Mouse (Mus musculus) embryonic fibroblast, embryonic 13.5 days (primary cell): ENCODE measurements around the gene Frem2. TPM values are rescaled to one million over a fixed set of nuclear protein-coding genes. Genes with fewer than 3 reads are reported as not detected.

Experiments used
- H3K27ac ChIP-seq: 2 replicates; pipeline ENCODE4 v1.5.1; 2012; ENCODE audit warnings: low read length, control low read depth, inconsistent platforms; ENCODE audit not compliant: insufficient read depth
- H3K4me1 ChIP-seq: 2 replicates; pipeline ENCODE4 v1.6.1; 2011; ENCODE audit warnings: low read length; ENCODE audit not compliant: control insufficient read depth, insufficient read depth
- H3K4me3 ChIP-seq: 2 replicates; pipeline ENCODE4 v1.5.1; 2011; ENCODE audit warnings: mild to moderate bottlenecking, control low read depth, low read length; ENCODE audit not compliant: insufficient read depth
- CTCF ChIP-seq: IDR thresholded peaks from 2 replicates; pipeline ENCODE4 v1.5.1; 2011; ENCODE audit warnings: mild to moderate bottlenecking, control low read depth, low read length, moderate library complexity, borderline replicate concordance; ENCODE audit not compliant: insufficient read depth
- POLR2A ChIP-seq: IDR thresholded peaks from 2 replicates; pipeline ENCODE4 v1.6.1; 2011; ENCODE audit warnings: low read depth, mild to moderate bottlenecking, control low read depth, low read length, moderate library complexity
- polyA plus RNA-seq: library from polyadenylated mRNA; stranded (reverse); fragments of >200 nt; gene quantifications from 2 replicates; pipeline ENCODE4 v1.2.4, GENCODE M21; 2011; ENCODE audit warnings: low read depth; ENCODE audit not compliant: missing spikeins, insufficient read length

The Frem2 gene
- polyA plus RNA-seq, 1 experiment = 0.23 TPM

DNA sequence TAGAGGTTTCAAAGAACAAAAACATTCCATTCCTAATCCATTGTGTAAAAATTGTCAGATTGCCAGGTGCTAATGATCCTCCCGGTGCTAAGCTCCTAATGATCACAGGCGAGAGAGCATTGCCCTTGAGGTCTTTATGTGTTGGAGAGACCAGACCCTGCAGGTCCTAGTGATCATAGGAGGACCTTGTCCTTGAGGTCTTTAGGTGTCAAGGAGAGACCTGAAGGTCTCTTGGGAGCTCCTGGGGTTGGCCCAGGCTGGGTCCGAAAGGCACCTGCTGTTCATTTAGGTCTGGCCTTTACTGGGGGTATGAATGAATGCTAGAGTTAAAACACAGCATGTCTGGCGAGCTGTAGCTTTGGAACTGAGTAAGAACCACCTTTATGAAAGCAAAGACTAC lies 183.0 kb downstream of the Frem2 start:
- H3K27ac ChIP-seq = no peak overlapping the region
- H3K4me3 ChIP-seq = no peak overlapping the region
- no peaks in the 10 kb centered on the region for H3K4me1 ChIP-seq
- TF ChIP-seq CTCF = no peak
- TF ChIP-seq POLR2A = no peak

DNA sequence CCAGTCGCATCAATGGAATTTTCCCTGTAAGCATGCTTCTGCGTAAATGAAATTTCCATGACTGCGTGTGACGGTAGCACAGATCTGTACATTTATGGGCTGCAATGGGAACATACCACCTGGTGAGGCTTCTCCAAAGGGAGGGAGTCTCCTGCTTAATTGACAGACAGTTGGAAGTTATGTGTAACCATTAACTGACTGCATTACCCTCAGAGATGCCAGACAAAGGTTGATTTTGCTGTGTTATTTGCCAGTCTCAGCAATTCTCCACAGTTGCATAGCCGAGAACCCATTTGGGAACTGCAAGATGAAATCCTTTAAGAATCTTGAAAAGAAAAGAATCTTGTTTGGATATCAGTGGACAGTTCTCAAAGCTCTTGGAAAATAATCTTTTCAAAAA lies 185.1 kb downstream of the Frem2 start:
- TF ChIP-seq CTCF (no peak), POLR2A (no peak)
- Histone ChIP-seq H3K27ac (no peak overlapping the region), H3K4me1 (no peaks in the 10 kb centered on the region), H3K4me3 (no peak overlapping the region)

DNA sequence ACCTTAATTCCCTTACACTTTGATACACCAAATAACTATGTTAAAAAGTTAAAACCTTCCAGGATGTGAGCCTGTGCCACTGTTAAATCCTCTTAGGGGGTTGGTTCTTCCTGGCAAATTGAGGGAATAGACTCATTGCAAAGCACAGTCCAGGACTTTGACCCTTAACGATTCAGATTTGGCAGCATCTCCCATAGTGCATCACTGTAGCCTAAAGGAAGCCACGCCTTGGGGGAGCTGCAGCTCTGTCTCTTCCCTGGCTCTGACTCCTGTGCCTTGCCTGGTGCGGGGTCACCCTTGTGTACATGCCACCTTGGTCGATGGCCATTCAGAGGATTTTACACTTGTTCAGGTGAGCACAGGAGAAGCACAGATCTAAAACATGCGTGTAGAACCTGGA lies 187.5 kb downstream of the Frem2 start:
- Histone ChIP-seq H3K27ac (no peak overlapping the region), H3K4me3 (no peak overlapping the region), H3K4me1 (peaks cover 2% of the 10 kb centered on the region; the same call in 1 of the 2 replicates)
- TF ChIP-seq CTCF (no peak), POLR2A (no peak)

DNA sequence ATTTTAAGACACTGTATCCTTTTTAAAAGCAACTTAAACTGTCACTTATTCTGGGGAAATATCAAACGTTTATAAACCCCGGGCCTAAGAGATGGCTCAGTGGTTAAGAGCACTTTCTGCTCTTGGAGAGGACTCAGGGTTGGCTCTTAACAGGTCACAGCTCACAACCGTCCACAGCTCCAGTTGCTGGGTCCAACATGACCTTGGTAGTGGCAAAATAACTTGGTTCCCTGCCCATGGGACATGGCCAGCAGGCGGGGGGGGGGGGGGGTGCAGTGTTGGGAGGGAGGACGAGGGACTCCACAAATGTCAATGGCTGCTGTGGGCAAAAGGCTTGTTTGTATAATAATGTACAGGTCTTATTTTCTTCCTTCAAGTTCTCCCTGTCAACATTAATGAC lies 189.8 kb downstream of the Frem2 start:
- no peak for TF ChIP-seq POLR2A
- TF ChIP-seq CTCF = no peak
- Histone ChIP-seq H3K4me3 (no peak overlapping the region), H3K27ac (no peak overlapping the region), H3K4me1 (peaks cover 2% of the 10 kb centered on the region; the same call in 1 of the 2 replicates)

DNA sequence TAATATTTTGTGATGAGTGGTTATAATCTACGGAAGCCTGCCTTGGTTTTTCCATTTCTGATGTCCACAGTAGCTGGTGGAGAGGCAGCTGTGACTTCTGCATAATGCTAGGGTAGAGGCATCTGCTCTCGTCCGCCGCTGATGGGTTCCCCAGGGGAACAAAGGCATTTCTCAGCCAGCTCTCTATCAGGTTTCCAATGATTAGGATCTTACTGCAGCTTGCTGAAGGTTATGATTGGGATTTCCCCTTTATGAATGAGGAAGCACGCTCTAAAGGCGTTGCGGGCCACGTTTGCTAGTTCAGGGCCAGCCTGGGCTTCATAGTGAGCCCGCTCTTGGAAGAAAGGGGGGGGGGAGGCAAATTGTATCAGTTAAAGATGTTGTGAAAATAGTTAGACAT lies 190.7 kb downstream of the Frem2 start:
- Histone ChIP-seq H3K27ac (no peak overlapping the region), H3K4me1 (peaks cover 2% of the 10 kb centered on the region; the same call in 1 of the 2 replicates), H3K4me3 (no peak overlapping the region)
- TF ChIP-seq CTCF (no peak), POLR2A (no peak)

DNA sequence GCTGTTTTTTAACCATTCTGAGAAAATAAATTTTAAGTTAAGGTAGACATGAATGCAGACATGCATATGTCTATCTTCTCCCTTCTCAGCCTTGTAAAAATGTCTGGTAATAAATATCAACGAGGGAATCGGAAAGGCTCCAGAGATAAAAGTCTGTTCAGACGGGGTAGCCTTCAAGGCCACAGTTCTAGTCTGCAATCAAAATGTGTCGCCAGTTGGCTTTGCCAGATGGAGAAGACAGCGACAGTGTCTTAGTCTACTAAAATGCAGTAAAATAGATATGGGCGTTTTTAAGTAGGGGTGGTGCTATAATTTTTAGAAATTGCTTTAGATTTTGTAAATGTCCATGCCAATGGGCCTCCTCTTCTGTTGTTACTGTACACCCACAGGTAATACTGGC lies 191.8 kb downstream of the Frem2 start:
- TF ChIP-seq CTCF = no peak
- TF ChIP-seq POLR2A = no peak

DNA sequence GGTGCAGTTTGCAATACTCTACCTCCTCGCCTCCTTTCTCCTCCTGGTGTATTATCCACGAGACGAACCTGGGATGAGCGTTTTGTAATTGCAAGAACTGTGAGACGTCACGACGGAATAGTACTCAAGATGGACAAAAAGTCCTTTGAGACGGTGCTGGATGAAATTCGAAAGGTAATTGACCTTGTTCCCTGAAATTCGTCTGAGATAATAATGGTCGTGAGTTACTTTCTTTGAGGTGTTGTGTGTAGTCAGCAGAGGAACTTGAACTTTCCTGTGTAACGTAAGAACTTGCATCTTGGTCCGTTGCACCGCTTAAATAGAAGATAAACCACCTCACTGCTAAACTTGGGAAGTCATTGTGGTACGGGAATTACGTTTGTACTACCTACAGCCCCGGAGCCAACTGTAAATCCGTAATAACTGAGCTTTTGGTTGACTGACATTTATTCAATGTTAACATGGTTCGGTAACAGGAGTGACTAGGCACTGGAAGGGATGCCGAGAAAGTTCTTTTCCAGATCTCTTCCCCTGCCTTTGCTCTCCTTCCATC lies 192.9 kb downstream of the Frem2 start:
- no peak overlapping the region; the same call in 1 of the 2 replicates for H3K27ac ChIP-seq
- TF ChIP-seq CTCF (no peak), POLR2A (no peak)

More for the DNA sequence above, 191.8 kb downstream of the Frem2 start:
- Histone ChIP-seq H3K4me3 (peak overlapping the region; percentile 43), H3K4me1 (peaks cover 2% of the 10 kb centered on the region; the same call in 1 of the 2 replicates), H3K27ac (no peak overlapping the region)

More for the DNA sequence above, 192.9 kb downstream of the Frem2 start:
- peak overlapping the region; percentile 95 for H3K4me3 ChIP-seq
- peaks cover 2% of the 10 kb centered on the region; the same call in 1 of the 2 replicates for H3K4me1 ChIP-seq

Other genes with a start within 250 kb of the Frem2 start
- 17.0 and 19.3 TPM in 2 replicates for gene Nhlrc3, start 194.0 kb downstream of the Frem2 start, polyA plus RNA-seq
- 9.3 and 10.6 TPM in 2 replicates for gene Proser1, start 193.7 kb downstream of the Frem2 start, polyA plus RNA-seq
- not detected in 2 replicates for gene Stoml3, start 168.7 kb downstream of the Frem2 start, polyA plus RNA-seq
- gene Gm10985, start 187.7 kb upstream of the Frem2 start, polyA plus RNA-seq = not detected in 2 replicates
- 100 and 110 TPM in 2 replicates for gene Ufm1, start 206.5 kb upstream of the Frem2 start, polyA plus RNA-seq